Mouse (Mus musculus) C2C12 (cell line): ENCODE data around the gene Mvp.

ENCODE experiments used
- CEBPB ChIP-seq: IDR thresholded peaks from one replicate; pipeline ENCODE4 v1.6.1; 2011; ENCODE audit warnings: low read depth, mild to moderate bottlenecking, control low read depth, moderate library complexity
- CTCF ChIP-seq: IDR thresholded peaks from one replicate; pipeline ENCODE4 v1.5.1; 2011; ENCODE audit not compliant: control insufficient read depth, insufficient read depth, insufficient read length

DNA sequence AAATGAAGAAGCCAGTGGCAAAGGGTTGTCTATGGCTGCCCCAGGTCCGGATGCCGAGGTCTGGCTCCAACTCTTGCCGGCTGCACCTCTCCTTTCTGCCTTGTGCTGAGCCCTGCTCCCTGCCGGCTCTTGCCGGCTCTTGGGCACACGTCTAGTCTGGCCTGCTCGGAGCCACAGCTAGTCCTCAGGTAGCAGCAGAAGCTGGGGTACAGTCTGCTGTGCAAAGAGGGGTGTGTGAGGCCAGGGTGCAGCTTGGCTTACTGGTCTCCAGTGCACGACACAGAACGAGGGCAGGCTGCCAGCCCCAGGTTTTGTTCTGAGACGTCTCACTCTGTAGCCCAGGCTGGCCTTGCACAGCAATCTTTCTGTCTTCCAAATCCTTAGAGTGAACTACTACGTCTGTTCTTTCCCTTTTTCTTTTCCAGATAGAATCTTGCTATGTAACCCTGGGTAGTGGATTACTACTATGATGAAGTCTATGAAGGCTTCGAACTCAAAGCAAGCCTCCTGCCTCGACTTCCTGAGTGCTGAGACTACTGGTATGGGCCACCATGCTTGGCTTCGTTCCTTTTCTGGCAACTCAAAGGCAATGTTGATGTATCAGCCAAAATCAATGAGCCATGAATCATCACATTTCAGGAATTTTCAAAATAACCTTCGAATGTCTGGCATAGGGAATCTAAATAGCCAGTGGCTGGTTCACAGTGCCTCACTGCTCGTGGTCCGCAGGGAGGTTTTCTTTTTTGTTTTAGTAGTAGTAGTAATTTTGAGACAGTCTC is 4.9 kb downstream of the Mvp start:
- TF ChIP-seq CTCF: no peak
- TF ChIP-seq CEBPB: no peak
